Mouse (Mus musculus) limb, embryonic 10.5 days (tissue): Measurements from ENCODE around the gene Galp. TPM values are rescaled to one million over a fixed set of nuclear protein-coding genes. Genes with fewer than 3 reads are reported as not detected.

Experiments
- DNase-seq: peaks from one replicate; pipeline ENCODE4 v3.0.0-alpha.2; 2017; ENCODE audit warnings: low spot score
- H3K27ac ChIP-seq: fragments of 300-500 bp; sonication (generic); 2 replicates; pipeline ENCODE4 v1.5.1; 2016; ENCODE audit warnings: mild to moderate bottlenecking
- H3K27me3 ChIP-seq: fragments of 300-500 bp; sonication (generic); 2 replicates; pipeline ENCODE4 v1.6.1; 2016; ENCODE audit warnings: low read depth, mild to moderate bottlenecking; ENCODE audit not compliant: poor library complexity, severe bottlenecking
- H3K36me3 ChIP-seq: fragments of 300-500 bp; sonication (generic); 2 replicates; pipeline ENCODE4 v1.6.1; 2016; ENCODE audit warnings: mild to moderate bottlenecking, moderate library complexity
- H3K4me1 ChIP-seq: fragments of 300-500 bp; sonication (generic); 2 replicates; pipeline ENCODE4 v1.6.1; 2016
- H3K4me3 ChIP-seq: fragments of 300-500 bp; sonication (generic); 2 replicates; pipeline ENCODE4 v1.5.1; 2016; ENCODE audit warnings: mild to moderate bottlenecking, moderate library complexity
- H3K9me3 ChIP-seq: fragments of 300-500 bp; sonication (generic); replicated peaks from 2 replicates; pipeline ENCODE4 v1.6.1; 2016; ENCODE audit warnings: mild to moderate bottlenecking
- WGBS: fragments of 180-500 bp; shearing (Covaris S2); methylation state at CpG from one replicate; pipeline ENCODE4 v1.1.7; 2016; 5-methylcytosine and 5-hydroxymethylcytosine counted together
- polyA plus RNA-seq: library from polyadenylated mRNA; unstranded; fragments of >200 nt; fragmentation: Nextera tagmentation; extraction: Ambion mirVana; gene quantifications from 2 replicates; pipeline ENCODE4 v1.2.1, GENCODE M21; 2016

Galp gene
- not detected in 2 replicates for polyA plus RNA-seq

DNA sequence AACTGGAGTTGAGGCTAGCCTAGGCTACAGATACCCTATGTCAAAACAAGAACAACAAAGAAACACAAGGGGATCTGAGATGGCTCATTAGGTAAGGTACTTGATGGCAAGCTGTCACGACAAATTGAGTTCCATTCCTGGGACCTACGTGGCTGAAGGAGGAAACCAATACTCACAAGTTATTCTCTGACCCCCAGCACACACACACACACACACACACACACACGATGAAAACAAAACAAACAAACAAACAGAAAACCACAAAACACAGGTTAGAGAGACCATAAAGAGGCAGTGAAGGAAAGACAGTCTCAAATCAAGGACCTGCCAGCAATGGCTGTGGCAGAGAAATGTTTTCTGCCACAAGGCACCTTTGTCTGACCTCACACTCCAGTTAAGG, at the start of gene Galp:
Gene Galp, plus strand, starts transcription at position 301 of the 400 bp plus-strand sequence.
- H3K27ac ChIP-seq = no peak within 1 kb of the TSS
- H3K9me3 ChIP-seq = no peaks in the 10 kb centered on the region
- no peaks in the 10 kb centered on the region for H3K4me1 ChIP-seq
- DNase-seq = no peak
- H3K4me3 ChIP-seq = no peak within 1 kb of the TSS
- no peaks in the 10 kb centered on the region for H3K36me3 ChIP-seq
- 55% methylated on average over 3 of the region's 3 CpGs for WGBS
- H3K27me3 ChIP-seq = no peaks in the 10 kb centered on the region

DNA sequence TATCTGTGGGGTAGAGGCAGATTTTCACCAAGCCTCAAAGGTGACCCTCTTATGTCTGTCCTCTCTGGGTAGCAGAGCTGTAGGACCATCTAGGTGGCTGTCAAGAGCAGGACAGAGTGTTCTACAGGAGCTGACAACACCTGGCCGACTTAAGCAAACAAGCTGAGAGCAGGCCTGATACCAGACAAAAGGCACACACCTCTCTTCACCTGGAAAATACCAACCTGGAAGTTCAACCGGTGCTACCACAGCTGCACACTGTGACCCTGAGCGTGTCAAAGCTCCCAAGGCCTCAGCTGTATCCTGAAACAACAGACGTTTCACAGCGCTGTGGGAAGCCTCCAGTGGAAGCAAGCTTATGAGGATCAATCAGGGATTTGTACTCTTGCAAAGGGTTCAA, 49.2 kb upstream of the Galp start:
- H3K27ac ChIP-seq = no peak overlapping the region
- H3K36me3 ChIP-seq = peaks cover 11% of the 10 kb centered on the region
- no peak overlapping the region for H3K4me3 ChIP-seq
- peaks cover 4% of the 10 kb centered on the region; the same call in 1 of the 2 replicates for H3K4me1 ChIP-seq
- no peak for DNase-seq
- no peaks in the 10 kb centered on the region for H3K9me3 ChIP-seq
- 86% methylated on average over 5 of the region's 5 CpGs for WGBS
- no peaks in the 10 kb centered on the region for H3K27me3 ChIP-seq

DNA sequence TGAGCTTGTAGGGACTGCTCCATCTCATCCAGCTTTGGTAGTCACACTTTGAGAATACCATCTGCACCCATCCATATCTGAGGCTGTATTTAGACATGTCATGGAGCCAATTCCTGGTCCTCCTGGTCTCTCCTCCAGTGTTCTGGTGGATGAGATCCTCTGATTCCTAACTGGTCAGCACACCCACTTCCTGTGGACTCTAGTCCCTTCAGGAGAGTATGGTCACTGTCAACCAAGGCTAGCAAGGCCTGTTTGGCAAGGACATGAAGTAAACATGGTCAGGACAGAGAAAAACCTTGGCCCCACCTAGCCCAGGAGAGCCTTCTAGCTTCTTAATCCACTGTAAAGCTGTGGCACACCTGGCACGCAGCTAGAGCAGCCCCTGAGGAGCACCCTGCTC, 45.6 kb upstream of the Galp start:
- Histone ChIP-seq H3K27me3 (no peaks in the 10 kb centered on the region), H3K4me1 (peaks cover 23% of the 10 kb centered on the region), H3K36me3 (peaks cover 2% of the 10 kb centered on the region), H3K9me3 (no peaks in the 10 kb centered on the region), H3K27ac (no peak overlapping the region), H3K4me3 (no peak overlapping the region)
- DNase-seq = no peak
- 100% methylated on average over 1 of the region's 1 CpGs for WGBS

- Histone ChIP-seq H3K4me1 (peaks cover 29% of the 10 kb centered on the region), H3K4me3 (no peak overlapping the region), H3K9me3 (no peaks in the 10 kb centered on the region), H3K27me3 (no peaks in the 10 kb centered on the region), H3K27ac (no peak overlapping the region), H3K36me3 (peaks cover 2% of the 10 kb centered on the region)
- WGBS = 89% methylated on average over 3 of the region's 3 CpGs
- no peak for DNase-seq
Measured at GRCm38 (mm10) chr7:6152036-6152435, 44.9 kb upstream of the Galp start.

DNA sequence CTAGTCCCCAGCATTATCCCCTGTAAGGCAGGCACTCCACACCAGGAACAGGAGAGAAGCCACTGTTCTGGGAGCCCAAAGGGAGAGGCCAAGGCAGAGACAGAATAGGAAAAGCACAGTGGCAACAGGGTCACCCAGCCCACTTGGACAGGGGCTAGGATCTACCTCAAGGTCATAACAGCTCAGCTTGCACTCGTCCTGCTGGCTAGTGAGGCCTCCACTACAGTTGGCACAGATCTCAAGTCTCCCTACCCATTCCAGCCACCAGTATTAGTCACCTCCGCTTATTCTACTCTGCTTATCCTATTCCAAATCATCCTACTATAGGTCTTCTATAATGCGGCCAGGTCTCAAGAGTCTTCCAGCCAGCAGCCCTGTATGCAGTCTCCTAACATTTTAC, 43.8 kb upstream of the Galp start:
- WGBS = 93% methylated on average over 3 of the region's 3 CpGs

DNA sequence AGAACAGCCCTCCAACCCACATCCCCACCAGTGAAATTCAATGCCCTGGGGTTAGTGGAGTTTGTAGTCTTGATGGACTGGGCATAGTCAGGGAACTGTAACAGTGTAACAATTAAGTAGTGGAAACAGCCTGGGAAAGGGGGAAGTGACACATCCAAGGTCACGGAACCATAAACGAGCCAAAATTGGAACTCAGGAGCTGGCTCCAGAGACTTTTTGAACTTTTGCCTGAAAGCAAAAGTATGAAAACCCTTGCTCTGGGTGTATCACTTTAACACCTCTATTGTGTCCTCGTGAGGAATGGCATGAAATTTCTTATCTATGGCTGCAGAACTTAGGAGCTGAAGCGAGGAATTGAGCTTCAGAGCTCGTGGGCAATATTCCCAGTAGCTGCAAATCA, 42.7 kb upstream of the Galp start:
- no peaks in the 10 kb centered on the region for H3K27me3 ChIP-seq
- peak overlapping the region; percentile 75 for H3K4me3 ChIP-seq
- no peak overlapping the region for H3K27ac ChIP-seq
- H3K4me1 ChIP-seq = peaks cover 25% of the 10 kb centered on the region
- DNase-seq = no peak
- 90% methylated on average over 5 of the region's 5 CpGs for WGBS
- peaks cover 2% of the 10 kb centered on the region for H3K36me3 ChIP-seq
- H3K9me3 ChIP-seq = no peaks in the 10 kb centered on the region

More for the DNA sequence above, 43.8 kb upstream of the Galp start:
- Histone ChIP-seq H3K9me3 (no peaks in the 10 kb centered on the region), H3K36me3 (peaks cover 2% of the 10 kb centered on the region), H3K4me1 (peaks cover 29% of the 10 kb centered on the region), H3K4me3 (no peak overlapping the region), H3K27me3 (no peaks in the 10 kb centered on the region), H3K27ac (no peak overlapping the region)
- no peak for DNase-seq

DNA sequence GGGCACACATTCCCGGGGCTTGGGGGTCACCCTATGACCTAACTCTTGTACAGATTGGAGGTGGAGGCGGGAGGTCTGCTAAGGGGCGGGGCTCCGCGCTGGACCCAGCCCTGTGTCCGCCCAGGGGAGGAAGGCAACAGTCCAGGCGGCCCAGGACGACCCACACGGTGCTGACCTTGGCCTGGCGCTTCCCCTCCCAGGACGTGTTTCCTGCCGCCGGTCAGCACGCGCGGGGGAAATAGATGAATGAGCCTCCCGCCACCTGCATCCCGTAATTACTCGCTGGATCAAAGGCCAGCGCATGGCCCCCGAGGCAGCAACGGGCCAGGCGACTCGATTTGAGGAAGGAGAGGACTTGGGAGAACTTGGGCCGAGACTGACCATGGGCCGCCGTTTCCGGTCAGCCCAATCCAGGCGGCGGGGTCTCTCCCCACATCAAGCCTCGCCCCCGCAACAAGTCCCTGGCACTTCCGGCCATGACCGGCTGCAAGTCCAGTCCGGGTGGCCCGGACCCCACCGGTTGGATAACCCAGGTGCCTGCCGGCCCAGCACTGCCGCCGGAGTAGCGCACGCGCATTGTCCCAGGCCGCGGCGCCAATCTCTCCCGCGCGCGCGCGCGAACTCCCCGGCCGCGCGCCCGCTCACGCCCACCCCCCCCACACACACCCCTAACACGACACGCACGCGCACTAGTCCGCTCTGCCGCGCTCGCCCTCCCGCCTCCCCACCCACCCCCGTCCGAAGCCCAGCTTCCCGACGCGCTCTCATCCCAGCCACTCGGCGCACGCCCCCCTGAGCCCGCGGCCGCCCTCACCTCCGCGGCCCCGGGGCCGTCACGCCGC, 41.6 kb upstream of the Galp start:
- under 1% methylated on average over 85 of the region's 85 CpGs for WGBS
- no peaks in the 10 kb centered on the region for H3K27me3 ChIP-seq
- peak; percentile 90 for DNase-seq

GRCm38 (mm10) chr7:6155901-6156411, 40.9 kb upstream of the Galp start, which contains the start of gene Zfp787:
Gene Zfp787 (minus strand): TSS chr7:6155997.
- Histone ChIP-seq H3K4me3 (peak within 1 kb of the TSS; percentile 75), H3K9me3 (no peaks in the 10 kb centered on the region), H3K36me3 (peaks cover 1% of the 10 kb centered on the region), H3K4me1 (peaks cover 25% of the 10 kb centered on the region), H3K27me3 (no peaks in the 10 kb centered on the region), H3K27ac (peak within 1 kb of the TSS; percentile 93)
- DNase-seq = peak; percentile 97
- WGBS = under 1% methylated on average over 53 of the region's 54 CpGs

More for the DNA sequence above, 41.6 kb upstream of the Galp start:
- peak overlapping the region; percentile 93 for H3K27ac ChIP-seq
- H3K36me3 ChIP-seq = peaks cover 2% of the 10 kb centered on the region
- H3K4me3 ChIP-seq = peak overlapping the region; percentile 75
- H3K4me1 ChIP-seq = peaks cover 25% of the 10 kb centered on the region
- no peaks in the 10 kb centered on the region for H3K9me3 ChIP-seq

- 55% methylated on average over 9 of the region's 9 CpGs for WGBS
- Histone ChIP-seq H3K27ac (peak overlapping the region; percentile 93), H3K36me3 (no peaks in the 10 kb centered on the region), H3K9me3 (no peaks in the 10 kb centered on the region), H3K27me3 (no peaks in the 10 kb centered on the region), H3K4me3 (peak overlapping the region; percentile 75), H3K4me1 (peaks cover 25% of the 10 kb centered on the region)
- no peak for DNase-seq
Measured at GRCm38 (mm10) chr7:6156901-6157472, 39.9 kb upstream of the Galp start.

- Histone ChIP-seq H3K27ac (no peak overlapping the region), H3K9me3 (no peaks in the 10 kb centered on the region), H3K4me3 (no peak overlapping the region), H3K27me3 (no peaks in the 10 kb centered on the region), H3K36me3 (no peaks in the 10 kb centered on the region), H3K4me1 (peaks cover 25% of the 10 kb centered on the region)
- WGBS = 78% methylated on average over 1 of the region's 1 CpGs
- DNase-seq = no peak
Measured at GRCm38 (mm10) chr7:6157479-6157878, 39.4 kb upstream of the Galp start.

DNA sequence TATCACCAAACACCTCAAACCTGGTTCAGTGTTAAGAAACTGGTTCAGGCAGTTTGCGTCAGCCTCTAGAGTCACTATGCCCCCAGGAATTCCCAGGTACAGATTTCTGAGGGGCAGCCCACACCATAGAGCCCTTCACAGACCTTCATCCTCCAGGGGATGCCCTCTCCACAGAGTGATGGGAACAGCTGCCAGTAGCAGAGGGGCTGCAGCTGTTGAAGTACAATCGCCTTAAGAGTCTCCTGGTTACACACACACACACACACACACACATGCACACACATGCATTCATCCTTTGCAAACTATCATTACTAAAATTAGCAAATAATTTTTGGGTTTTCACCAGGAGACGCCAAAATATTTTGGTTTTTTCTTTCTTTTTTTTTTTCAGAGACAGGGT, 37.3 kb upstream of the Galp start:
- H3K4me1 ChIP-seq = peaks cover 10% of the 10 kb centered on the region
- H3K4me3 ChIP-seq = no peak overlapping the region
- H3K27ac ChIP-seq = no peak overlapping the region
- DNase-seq = no peak
- no peaks in the 10 kb centered on the region for H3K27me3 ChIP-seq
- 83% methylated on average over 3 of the region's 3 CpGs for WGBS
- H3K36me3 ChIP-seq = no peaks in the 10 kb centered on the region
- H3K9me3 ChIP-seq = no peaks in the 10 kb centered on the region

DNA sequence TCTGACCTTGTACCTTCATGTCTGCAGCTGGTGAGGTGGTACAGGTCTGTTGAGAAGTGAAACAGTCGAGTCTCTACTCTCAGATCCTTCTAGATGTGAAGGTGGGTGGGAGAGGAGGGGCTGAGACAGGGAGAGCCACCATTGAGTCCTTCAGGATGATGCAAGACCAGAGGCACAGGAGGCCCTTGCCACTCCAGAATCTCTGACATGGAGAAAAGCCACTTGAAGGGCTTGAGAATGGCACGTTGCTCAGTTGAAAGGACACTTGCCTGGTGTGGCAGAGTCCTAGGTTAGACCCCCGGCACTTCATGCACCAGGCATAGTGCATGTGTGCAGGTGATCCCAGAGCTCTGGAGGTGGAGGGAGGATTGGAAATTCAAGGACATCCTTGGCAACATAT, 35.3 kb upstream of the Galp start:
- no peak for DNase-seq
- Histone ChIP-seq H3K27ac (no peak overlapping the region), H3K4me1 (peaks cover 4% of the 10 kb centered on the region), H3K27me3 (no peaks in the 10 kb centered on the region), H3K4me3 (no peak overlapping the region), H3K9me3 (no peaks in the 10 kb centered on the region), H3K36me3 (no peaks in the 10 kb centered on the region)
- 67% methylated on average over 3 of the region's 3 CpGs for WGBS

GRCm38 (mm10) chr7:6162172-6162571, 34.7 kb upstream of the Galp start:
- 76% methylated on average over 4 of the region's 4 CpGs for WGBS

More at GRCm38 (mm10) chr7:6162172-6162571, 34.7 kb upstream of the Galp start:
- Histone ChIP-seq H3K27me3 (no peaks in the 10 kb centered on the region), H3K4me1 (no peaks in the 10 kb centered on the region), H3K4me3 (no peak overlapping the region), H3K27ac (no peak overlapping the region), H3K9me3 (no peaks in the 10 kb centered on the region), H3K36me3 (no peaks in the 10 kb centered on the region)
- DNase-seq = no peak
